Mouse (Mus musculus) Patski (cell line): ENCODE measurements around the gene Golt1a. TPM values are rescaled to one million over a fixed set of nuclear protein-coding genes. Genes with fewer than 3 reads are reported as not detected.

ENCODE experiments used
- ATAC-seq: fragments of 100-300 bp; one replicate; pipeline ENCODE4 v1.8.0; 2021
- CTCF ChIA-PET: fragments of 350-600 bp; sonication (Branson Sonifier 250); formaldehyde crosslinking; loops from one replicate; lab custom pipeline; 2022; ENCODE audit warnings: inconsistent platforms; lab: Charles Lee
- POLR2A ChIA-PET: fragments of 350-600 bp; sonication (Branson Sonifier 250); formaldehyde crosslinking; loops from one replicate; lab custom pipeline; 2022; ENCODE audit warnings: antibody characterized with exemption, inconsistent platforms; lab: Charles Lee
- DNase-seq: peaks from one replicate; pipeline ENCODE4 v3.0.0-alpha.2; 2011; ENCODE audit warnings: low read depth, low spot score
- H3K27me3 ChIP-seq: fragments of 371-371 bp; one replicate; pipeline ENCODE4 v1.5.1; 2021
- CTCF ChIP-seq: fragments of 100-300 bp; IDR thresholded peaks from one replicate; pipeline ENCODE4 v1.5.1; 2021
- in situ Hi-C: fragments of 300-500 bp; cut with MboI; formaldehyde crosslinking; loops from 3 replicates; pipeline ENCODE4 v1.11.1; 2018; ENCODE audit warnings: low pct_unique_long_range_greater_than_20kb, mixed read lengths
- polyA plus RNA-seq: library from polyadenylated mRNA; unstranded; gene quantifications from one replicate; pipeline ENCODE4 v1.2.3, GENCODE M21; 2021

Golt1a gene
- polyA plus RNA-seq, 1 experiment from 2014 or later: 6.9 TPM

- in situ Hi-C loops: no loop called here
- peaks cover 21% of the 10 kb centered on the region for H3K27me3 ChIP-seq
- ATAC-seq: no peak
- no peak for DNase-seq
- ChIA-PET CTCF (interaction anchor here (0.7 to 1.7 kb wide), 3 partner anchors 9 to 18 kb away, joined by 3 to 5 read pairs (median 3); no protein-coding TSS in a partner anchor), POLR2A (no interaction called here)
- no peak for TF ChIP-seq CTCF
Measured at GRCm38 (mm10) chr1:133371431-133371830, 61.8 kb downstream of the Golt1a start.

- no peak for TF ChIP-seq CTCF
- ATAC-seq (no peak), DNase-seq (no peak)
- in situ Hi-C loops: no loop called here
- ChIA-PET CTCF (interaction anchor here (1.3 kb wide), 1 partner anchor 8 kb away, joined by 3 read pairs; no protein-coding TSS in a partner anchor), POLR2A (no interaction called here)
- peaks cover 21% of the 10 kb centered on the region for H3K27me3 ChIP-seq
Measured at GRCm38 (mm10) chr1:133372113-133372512, 62.5 kb downstream of the Golt1a start.

Other genes with a start within 250 kb of the Golt1a start
- 44.2 TPM for gene Ppp1r15b, start 178.7 kb upstream of the Golt1a start, polyA plus RNA-seq
- 17.6 TPM for gene Plekha6, start 145.6 kb upstream of the Golt1a start, polyA plus RNA-seq
- not detected for gene Kiss1, start 12.1 kb downstream of the Golt1a start, polyA plus RNA-seq
- not detected for gene Ren1, start 40.7 kb downstream of the Golt1a start, polyA plus RNA-seq
- gene Etnk2, start 53.8 kb downstream of the Golt1a start, polyA plus RNA-seq: 0.51 TPM
- gene Sox13, start 114.6 kb downstream of the Golt1a start, polyA plus RNA-seq: 11.3 TPM